Mouse (Mus musculus) stomach, postnatal 0 days (tissue): ENCODE measurements at regions not wholly inside any gene's neighbourhood (a gene's known extent, or its start where the extent isn't known, plus 50 kb on each side); places are given as distances from the start of the nearest gene placed in this dataset.

Experiments
- CTCF ChIP-seq: IDR thresholded peaks from 2 replicates; pipeline ENCODE4 v1.5.1; 2016; ENCODE audit warnings: antibody characterized with exemption, low read depth, mild to moderate bottlenecking, moderate library complexity
- EP300 ChIP-seq: optimal IDR thresholded peaks from 2 replicates; pipeline ENCODE3; 2016; ENCODE audit warnings: antibody characterized with exemption

- TF ChIP-seq CTCF: no peak
- TF ChIP-seq EP300: no peak
Measured at GRCm38 (mm10) chr11:19632477-19632876, 291.7 kb upstream of the Spred2 start.
